Mouse (Mus musculus) heart, postnatal 0 days (tissue): ENCODE data around the gene Stt3b.

Experiments
- CTCF ChIP-seq: IDR thresholded peaks from 2 replicates; pipeline ENCODE4 v1.5.1; 2016; ENCODE audit warnings: antibody characterized with exemption, control low read depth, low read depth
- EP300 ChIP-seq: IDR thresholded peaks from 2 replicates; pipeline ENCODE4 v1.6.1; 2016; ENCODE audit warnings: antibody characterized with exemption, low read depth

DNA sequence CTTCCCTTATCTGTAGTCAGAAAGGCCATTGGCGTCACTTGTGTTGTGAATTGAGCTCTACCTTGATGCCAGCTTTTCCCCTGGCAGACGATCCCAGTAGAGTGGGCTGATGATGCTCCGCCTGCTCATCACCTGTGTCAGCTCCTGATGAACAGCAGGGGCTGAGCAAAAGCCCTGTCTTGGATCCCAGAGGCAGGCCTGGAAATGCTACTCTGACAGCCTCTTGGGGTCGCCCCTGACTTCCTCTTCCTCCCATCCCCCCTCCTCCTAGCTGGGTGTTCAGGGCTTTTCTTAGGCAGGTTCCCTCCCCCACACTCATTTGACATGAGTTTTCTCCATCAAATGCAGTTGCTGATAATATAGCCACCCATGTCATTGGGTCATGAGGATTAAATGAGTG lies 81.1 kb downstream of the Stt3b start:
- TF ChIP-seq CTCF (no peak), EP300 (no peak)
